Mouse (Mus musculus) retina, postnatal 1 day (tissue): ENCODE data around the gene Chchd10.
A peak's percentile ranks its signal among the peaks of the same experiment; 100 is the strongest.

ENCODE experiments used
- DNase-seq: peaks from one replicate; pipeline ENCODE4 v3.0.0-alpha.2; 2012

Gene Chchd10

DNA sequence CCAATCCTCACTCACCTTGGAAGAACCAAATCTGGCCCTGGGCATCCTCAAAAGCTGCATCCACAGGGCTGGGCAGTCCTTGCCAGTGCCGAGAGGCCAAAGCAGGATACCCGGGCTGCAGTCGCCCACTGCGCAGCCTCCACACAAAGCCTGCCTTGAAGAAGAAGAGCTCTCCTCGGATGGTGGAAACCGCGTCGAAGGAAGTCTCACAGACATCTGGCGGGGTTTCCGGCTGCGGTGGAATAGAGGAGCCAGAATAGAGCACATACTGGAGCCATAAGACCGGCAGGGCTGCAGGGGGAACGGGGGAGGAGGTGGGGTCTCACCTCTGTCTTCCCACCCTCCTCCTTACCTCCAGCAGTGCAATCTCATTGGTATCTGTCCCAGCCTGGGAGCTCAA, 6.5 kb upstream of the Chchd10 start:
- DNase-seq: no peak

DNA sequence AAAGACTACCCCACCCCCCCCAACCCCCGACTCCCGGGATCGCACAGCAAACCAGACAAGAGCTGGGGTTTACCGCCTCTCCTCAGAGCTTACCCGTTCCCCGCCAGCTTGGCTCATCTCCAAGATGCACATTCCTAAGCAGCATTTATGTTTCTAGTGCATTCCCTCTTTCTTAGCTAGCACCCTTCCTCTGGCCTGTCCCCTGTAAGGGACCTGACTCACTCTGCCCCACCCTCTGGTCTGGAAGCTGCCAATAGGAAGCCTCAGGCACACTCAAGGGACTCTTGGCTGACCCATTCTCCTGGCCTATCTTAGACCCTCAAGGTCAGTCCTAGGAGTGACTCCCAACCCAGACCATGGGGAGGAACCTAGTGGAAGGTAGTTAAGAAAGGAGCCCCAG, 2.6 kb upstream of the Chchd10 start:
- peak; percentile 45 for DNase-seq

DNA sequence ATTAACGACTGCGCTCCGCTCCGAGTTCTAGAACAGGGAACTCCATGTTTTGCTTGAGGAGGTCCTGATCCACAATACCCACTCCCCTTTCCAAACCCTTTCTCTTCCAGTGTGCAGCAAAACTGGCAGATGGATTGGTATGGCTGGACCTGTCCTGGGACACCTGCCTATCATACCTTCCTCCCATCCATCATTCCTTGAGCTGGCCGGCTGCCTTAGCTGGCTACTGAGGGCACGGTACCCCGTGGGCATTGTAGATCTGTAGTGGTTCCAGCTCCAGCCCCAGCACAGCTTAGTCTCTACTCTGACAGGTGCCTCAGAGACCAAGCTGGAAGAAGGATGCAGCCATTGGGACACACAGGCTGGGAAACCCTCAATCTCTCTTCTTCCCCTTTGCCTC, 1.6 kb upstream of the Chchd10 start:
- DNase-seq: no peak

DNA sequence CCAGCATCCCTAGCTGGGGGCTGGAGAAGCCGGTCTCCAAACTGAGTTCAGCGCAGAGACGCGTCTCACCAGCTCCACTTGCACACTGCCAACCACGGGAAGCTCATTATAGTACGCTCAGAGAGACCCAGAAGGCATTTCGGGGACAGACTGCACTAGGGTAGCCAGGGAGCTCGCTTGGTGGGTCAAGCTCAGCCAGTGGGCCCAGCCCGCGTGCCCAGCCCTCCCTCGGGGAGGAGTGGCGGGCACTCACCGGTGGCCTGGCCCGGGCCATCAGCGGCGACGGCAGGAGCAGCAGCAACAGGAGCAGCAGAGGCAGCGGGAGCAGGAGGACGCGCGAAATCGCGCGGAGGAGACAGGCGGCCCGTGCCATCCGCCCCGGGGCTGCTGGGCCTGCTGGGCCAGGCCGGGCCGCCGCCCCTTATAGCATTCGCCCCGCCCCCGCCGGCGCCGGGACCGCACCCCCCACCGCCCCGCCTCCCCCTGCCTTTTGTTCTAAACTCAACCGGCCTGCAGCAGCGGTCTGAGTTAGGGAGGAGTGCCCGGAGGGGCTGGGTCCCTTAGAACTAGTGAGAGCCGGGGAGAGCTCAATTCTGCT, 750 bp upstream of the Chchd10 start:
- peak; percentile 72 for DNase-seq

DNA sequence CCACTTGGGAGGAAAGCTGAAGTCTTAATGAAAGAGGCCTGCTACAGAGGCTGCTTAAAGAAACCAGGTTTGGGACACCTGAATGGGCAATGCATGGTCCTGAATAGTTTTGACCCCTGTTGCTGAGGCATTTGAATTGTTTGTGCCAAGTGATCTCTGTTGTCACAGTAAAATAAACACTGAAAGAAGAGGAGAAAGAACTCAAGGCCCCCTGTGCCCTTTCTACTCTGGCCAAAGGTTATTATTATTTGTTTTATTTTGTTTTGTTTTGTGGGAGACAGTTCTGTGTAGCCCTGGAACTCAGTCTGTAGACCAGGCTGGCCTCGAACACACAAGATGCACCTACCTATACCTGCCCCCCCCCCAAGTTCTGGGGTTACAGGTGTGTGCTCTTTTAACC, 2.1 kb downstream of the Chchd10 start:
- DNase-seq: no peak

DNA sequence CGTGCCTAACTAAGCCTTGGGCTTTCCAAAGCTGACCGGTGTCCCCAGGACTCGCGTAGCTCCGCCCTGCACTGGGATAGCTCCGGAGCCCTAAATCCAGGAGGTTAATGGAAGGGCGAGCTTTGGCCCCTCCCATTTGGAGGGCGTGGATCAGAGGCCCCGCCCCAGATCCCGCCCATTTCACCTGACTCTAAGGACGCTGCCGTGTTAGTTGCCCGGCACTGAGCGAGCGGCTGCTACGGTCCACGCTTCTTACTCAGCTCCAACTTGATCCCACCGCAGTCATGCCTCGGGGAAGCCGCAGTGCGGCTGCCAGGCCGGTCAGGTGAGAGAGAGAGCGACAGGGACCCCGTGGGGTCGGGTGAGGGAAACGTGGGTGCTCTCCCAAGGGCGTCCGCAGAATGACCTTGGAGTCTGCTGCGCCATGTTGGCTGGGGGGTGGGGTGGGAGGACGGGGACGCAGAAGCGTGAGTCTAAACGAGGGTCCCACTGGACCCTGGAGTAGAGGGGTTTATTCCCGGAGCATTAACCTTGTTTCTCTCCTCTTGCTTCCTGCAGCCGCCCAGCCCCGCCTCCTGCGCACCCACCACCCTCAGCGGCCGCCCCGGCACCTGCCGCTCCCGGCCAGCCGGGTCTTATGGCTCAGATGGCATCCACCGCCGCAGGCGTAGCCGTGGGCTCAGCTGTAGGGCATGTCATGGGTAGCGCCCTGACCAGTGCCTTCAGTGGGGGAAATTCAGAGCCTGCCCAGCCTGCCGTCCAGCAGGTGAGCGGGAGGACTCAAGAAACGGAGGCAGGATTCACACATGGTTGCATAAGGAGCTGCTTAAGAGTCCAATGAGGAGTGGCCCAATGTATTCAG, 3.0 kb downstream of the Chchd10 start, which contains the start of gene Mmp11:
Gene Mmp11, minus strand, starts transcription at position 817 of the 862 bp plus-strand sequence.
- peak; percentile 90 for DNase-seq

DNA sequence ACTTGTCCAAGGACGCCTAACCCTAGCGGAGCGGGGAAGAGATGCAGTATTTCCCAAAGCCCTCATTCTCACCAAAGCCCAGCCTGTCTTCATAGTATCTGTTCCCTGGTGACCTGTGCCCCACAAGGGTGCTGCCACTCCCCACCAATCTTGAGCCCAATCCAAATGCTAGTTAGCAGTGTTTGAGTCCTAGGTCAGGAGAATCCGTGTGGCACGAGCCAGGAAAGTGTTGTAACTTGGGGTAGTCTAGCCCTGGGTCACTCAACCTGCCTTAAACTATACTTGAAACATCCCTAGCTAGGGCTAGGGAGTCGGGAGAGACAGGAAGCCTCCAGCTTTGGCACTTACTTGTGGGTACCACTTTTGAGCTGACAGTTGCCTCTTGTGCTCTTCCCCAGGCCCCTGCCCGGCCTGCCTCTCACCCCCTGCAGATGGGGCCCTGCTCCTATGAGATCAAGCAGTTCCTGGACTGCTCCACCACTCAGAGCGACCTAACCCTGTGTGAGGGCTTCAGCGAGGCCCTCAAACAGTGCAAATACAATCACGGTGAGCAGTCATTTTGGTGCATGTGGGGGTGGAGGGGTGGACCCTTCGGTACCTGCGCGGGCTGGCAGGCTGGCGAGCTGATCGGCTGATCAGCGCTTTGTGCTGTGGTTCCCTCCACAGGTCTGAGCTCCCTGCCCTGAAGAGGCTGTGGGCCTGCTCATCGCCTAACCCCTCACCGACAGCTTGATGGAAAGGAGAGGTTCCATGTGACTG, 4.2 kb downstream of the Chchd10 start:
- DNase-seq: no peak

DNA sequence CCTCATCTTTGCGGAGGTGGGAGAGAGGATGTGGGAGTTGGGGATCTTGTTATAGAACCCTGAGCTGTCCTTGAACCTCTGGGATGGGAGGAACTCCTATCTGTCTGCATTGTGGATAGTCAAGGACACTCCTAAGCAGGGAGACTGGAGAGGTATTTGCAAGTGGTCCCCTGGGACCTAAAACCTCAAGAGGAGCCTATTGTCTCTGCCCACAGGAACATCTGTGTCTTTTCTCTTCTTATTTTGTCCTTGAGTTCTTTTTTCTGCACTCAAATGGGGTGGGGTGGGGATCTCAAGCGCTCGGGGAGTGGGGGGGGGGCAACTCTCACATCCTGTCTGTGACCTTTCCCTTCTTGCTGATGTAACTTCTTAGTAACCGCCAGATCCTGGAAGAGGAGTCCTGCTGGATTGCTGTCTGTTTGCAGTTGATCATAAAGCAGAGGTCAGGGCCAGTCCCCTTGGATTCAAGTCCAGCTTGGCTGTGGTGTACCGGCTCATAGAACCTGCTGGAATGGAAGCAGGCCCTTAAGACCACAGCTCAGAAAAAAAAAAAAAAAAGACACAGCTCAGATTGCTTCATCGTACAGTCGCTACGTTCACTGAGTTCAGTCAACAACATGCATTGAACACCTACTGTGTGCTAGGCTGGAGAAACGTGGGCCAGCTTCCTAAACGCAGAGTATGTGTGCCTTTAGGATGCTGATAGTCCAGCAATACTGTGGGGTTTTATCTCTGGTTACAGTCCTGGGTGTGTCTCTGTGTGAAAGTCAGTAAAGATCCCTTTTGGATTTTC, 5.1 kb downstream of the Chchd10 start:
- no peak for DNase-seq

DNA sequence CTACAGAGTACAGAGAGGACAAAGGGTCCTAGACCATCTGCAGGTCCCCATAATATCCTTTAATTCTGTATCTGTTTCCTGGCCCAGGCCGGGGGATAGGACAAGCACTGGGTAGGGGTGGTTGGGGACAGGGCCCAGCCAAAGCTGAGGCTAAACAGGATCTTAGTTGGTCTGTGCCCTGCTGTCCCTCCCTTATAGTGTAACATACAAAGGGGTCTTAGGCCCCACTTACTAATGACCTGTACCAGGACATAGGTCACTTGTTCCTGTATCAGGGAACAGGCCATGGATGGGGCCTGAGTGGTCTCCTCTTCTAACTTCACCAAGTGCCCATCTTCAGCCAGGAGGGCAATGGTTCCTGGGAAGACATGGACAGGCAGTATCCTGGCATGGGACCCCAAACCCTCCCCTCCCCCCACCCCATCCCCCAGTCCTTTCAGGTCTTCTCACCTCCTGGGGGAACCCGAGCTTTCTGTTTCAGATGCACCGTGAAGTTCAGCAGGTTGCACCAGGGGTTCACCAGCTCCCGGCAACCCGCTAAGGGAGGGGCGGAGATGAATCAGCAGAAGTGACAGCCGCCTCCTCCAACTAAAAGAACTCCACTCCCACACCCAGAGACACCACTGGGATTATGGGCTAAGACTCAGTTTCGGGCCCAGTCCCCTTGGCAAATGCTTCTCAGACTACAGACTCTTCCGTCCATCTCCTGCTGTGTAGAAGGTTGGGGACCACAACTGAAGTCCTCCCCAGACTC, 6.7 kb downstream of the Chchd10 start:
- DNase-seq: no peak

DNA sequence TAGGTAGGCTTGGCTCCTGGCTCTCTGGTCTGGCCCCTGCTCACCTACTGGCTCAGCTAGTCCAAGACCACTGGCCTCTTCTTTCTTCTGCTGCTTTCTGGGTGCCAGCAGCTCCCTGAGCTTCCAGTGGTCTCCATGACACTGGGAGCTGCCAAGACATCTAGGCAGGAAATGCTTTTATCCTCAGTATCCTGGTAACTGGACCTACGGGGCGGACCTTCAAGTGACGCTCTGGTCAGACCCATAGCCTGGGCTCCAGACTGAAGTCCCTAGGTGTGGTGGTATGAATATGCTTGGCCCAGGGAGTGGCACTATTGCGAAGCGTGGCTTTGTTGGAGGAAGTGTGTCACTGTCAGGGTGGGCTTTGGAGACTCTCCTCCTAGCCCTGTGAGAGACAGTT, 7.6 kb downstream of the Chchd10 start, which contains the start of gene Gm867:
Gene Gm867, minus strand, starts transcription at position 153 of the 400 bp plus-strand sequence.
- no peak for DNase-seq

DNA sequence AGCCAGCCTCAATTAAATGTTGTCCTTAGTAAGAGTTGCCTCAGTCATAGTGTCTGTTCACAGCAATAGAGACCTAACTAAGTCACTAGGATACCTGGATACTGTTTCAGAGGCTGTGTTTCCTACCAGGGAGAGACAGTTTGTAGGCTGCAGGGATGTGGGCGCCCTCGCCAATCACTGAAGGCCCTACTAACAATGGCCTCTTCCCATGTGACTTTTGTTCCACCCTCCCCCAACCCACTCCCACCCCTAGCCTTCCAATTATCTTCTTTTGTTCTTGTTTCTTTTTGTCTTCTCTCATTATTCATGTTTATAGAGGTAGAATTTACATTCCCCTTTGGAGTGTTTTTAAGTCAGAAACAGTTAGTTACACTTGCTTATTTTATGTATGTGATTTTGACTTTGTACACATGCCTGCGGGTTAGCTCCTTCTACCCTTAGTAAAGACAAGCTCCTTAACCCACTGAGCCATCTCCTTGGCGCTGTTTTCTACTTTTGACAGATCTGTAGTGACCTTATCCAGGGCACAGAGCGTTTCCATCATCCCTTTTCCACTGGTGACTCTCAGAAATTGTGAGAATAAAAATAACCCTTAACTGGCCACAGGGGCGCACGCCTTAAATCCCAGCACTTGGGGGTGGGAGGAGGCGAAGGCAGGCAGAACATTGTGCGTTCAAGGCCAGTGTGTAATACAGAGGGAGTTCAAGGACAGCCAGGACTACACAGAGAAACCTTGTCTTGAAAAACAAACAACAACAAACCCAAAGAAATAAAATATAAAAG, 8.3 kb downstream of the Chchd10 start:
- peak; percentile 74 for DNase-seq

DNA sequence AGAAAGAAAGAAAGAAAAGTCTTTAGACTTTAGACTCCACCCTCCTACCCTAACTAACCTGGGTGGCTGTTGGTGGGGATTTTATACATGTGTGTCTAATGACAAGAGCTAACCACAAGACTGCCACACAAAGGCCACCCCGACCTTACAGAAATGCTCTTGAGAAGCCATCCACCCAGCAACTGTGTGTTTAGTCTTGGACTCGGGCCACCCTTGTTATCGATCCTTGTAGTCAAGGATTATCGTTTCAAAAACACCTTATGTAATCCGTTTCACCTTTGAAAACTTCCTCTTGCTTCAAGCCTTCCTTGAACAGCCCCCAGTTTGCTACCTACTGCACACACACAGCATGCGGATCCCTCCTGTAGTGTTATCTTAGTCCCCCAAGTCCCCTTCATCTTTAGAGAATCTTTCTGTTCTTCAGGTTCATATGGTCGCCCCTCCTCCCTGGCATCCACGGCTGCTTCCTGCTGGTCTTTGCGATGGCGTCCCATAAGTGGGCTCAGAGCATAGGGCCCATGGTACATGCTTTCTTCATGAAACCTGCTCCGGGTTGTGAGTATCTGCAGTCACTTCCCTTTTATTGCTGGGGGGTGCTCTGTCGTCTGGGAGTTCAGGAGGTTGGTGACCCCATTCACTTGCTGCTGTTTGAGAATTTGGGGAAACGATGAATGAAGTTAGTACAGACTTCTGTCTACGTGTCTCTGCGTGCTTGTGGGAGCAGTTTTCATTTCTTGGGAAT, 10.0 kb downstream of the Chchd10 start, which contains the start of gene Vpreb3:
Gene Vpreb3, plus strand, starts transcription at position 322 of the 742 bp plus-strand sequence.
- no peak for DNase-seq

DNA sequence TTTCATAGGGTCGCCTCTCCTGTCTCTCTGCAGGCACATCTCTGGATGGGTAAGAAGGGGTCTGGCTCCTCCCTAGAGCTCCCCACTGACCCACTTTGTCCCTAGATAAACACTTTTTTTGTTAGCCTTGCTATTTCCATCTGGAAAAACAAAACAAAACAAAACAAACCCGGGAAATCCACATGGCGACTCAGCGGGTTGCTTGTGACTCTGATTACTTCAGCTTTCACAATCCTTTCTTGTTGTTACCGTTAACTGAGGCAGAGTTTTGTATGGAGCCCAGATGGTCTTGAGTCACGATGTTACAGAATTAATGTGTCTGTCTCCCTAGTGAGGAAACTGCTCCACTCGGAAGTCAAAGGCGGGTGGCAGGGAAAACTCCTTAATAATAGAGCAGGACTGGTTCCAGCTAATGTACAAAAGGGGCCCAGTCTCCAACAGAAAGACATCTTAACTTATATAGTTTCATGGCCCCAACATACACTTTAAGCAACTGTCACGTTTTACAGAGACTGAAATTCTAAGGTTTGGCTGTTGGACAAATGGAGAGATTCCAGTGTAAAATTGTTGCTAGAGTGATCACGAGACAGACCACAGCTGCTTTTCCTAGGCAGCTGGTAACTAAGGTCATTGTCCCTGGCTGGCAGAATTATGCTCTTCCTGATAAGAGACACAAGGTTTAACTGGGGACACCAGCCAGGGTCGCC, 11.3 kb downstream of the Chchd10 start:
- peak; percentile 55 for DNase-seq

DNA sequence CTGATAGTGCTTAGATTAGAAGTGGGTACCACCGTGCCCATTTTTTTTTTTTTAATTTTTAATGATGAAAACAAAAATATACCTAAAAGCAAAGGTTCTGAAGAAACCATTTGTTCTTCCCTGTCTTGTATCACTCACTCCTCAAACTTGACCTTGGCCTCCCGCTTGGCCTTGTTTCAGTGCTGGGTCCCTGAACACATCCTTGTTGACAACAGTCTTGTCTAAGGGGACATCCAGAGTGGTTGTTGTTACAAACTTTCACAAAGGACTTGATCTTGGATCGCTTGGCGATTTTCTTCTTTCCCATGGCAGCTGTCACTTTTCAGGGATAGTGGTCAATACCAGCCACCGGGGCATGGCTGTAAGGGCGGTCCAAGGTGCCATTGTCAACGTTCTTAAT, 12.3 kb downstream of the Chchd10 start:
- DNase-seq: no peak

DNA sequence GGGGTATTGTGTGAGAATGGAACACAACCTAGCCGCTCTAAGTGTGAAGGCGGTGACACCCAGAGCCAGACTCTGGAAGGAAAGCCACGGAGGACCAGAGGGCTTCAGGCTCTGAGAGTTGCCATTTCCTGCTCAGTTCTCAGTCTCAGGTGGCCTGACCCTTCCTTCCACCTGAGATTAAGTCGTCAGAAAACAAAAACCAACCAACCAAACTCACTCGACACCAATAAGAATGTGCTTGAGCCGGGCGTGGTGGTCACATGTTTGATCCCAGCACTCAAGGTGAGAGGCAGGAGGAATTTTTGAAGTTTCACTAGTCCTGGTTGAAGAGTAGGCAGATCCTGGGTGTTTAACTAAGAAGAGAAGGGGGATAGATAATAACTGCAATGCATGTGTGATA, 13.0 kb downstream of the Chchd10 start:
- DNase-seq: no peak

DNA sequence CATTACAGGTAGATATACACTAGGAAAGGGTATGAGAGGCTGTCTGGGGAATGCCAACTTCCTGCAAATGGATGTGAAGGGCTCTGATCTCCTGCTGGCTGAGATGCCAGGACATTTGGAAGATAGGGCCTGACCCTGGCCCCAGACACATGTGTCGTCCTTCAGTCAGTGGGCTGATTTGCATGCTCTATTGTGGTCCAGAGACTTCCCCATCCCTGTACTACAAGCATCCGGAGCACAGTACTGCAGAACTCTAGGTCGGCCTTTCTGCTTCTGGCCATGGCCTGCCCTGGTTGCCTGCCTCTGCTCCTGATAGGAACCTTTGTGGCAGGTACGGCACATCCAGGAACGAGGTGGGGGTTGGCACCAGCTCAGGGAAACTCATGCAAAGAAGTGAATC, 15.1 kb downstream of the Chchd10 start:
- no peak for DNase-seq

DNA sequence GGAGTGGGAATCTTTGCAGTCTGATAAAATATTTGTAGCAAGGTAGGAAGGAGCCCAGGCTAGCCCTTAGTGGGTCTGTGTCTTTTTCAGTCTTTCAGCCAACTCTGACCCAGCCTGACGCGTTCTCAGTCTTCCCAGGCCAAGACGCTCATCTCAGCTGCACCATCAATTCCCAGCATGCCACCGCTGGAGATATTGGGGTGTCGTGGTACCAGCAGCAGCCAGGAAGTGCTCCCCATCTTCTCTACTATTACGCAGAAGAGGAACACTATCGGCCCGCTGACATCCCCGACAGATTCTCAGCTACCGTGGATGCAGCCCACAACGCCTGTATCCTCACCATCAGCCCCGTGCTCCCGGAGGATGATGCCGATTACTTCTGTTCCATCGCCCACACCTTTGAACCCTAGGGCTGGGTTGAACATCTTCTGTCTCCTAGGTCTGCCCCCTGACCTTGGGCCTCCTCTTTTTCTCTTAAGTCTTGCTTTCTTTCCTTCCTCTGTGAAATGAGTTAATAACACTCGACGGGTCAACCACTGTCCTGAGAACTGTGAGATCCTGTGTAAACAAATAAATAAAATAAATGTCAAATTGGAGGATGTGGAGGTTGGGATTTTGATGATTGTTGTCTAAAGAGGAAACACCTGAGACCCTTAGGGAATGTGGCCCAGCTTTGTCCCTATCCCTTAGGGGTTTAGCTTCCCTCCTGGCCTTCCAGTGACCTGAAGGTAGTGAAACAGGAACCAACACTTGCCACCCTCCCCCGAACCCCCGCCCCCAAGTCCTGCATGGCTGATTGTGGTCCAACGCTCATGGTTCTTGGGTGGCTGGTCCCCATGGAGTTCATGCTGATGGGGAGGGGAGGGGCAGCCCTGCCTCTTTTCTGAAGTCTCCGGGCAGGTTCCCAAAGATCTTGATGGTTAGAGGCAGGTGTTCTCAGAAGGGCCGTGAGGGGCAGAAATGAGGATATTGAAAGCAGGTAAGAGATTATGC, 16.4 kb downstream of the Chchd10 start:
- DNase-seq: no peak

DNA sequence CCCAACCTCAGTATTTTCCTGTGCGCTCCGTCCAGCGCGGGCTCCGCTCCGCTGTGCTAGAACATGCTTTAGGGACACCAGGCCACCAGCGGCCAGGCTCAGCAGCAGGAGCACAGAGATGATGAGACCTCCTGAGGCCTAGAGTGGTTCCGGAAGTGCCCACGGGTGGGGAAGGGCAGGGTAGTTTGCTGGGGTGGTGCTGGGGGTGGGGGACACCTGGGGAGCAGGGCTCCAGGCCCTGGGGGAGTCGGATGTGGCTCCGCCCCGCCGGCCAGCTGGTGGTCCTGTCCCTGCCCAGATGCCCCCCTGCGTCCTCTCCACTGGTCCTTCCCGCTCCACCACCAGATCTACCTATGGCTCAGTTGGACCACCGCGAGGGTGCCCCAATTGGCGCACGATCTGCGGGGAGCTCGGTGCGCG, 17.9 kb downstream of the Chchd10 start:
- peak; percentile 82 for DNase-seq
